Mouse (Mus musculus) neural tube, embryonic 14.5 days (tissue): ENCODE data around the gene Rhof. TPM values are rescaled to one million over a fixed set of nuclear protein-coding genes. Genes with fewer than 3 reads are reported as not detected.
A peak's percentile ranks its signal among the peaks of the same experiment; 100 is the strongest.

Source experiments
- ATAC-seq: fragments of 200-750 bp; cut with Nextera tagmentation; 2 replicates; pipeline ENCODE4 v1.8.0; 2017; ENCODE audit warnings: low read depth, mild to moderate bottlenecking, moderate TSS enrichment, moderate library complexity
- H3K27ac ChIP-seq: fragments of 300-500 bp; sonication (generic); 2 replicates; pipeline ENCODE4 v1.5.1; 2014; ENCODE audit warnings: low read depth, mild to moderate bottlenecking, control low read depth, low read length, moderate library complexity, mixed read lengths
- H3K27me3 ChIP-seq: fragments of 300-500 bp; sonication (generic); 2 replicates; pipeline ENCODE4 v1.6.1; 2014; ENCODE audit warnings: low read length; ENCODE audit not compliant: control insufficient read depth, insufficient read depth
- H3K36me3 ChIP-seq: fragments of 300-500 bp; sonication (generic); 2 replicates; pipeline ENCODE4 v1.6.1; 2014; ENCODE audit warnings: low read length, mixed read lengths; ENCODE audit not compliant: control insufficient read depth, insufficient read depth
- H3K4me1 ChIP-seq: fragments of 300-500 bp; sonication (generic); 2 replicates; pipeline ENCODE4 v1.6.1; 2014; ENCODE audit warnings: low read length; ENCODE audit not compliant: control insufficient read depth, insufficient read depth
- H3K4me2 ChIP-seq: fragments of 300-500 bp; sonication (generic); 2 replicates; pipeline ENCODE4 v1.6.1; 2014; ENCODE audit warnings: mild to moderate bottlenecking, low read depth, low read length, control low read depth
- H3K4me3 ChIP-seq: fragments of 300-500 bp; sonication (generic); 2 replicates; pipeline ENCODE4 v1.5.1; 2014; ENCODE audit warnings: low read depth, low read length, control low read depth, mixed read lengths
- H3K9ac ChIP-seq: fragments of 300-500 bp; sonication (generic); replicated peaks from 2 replicates; pipeline ENCODE4 v1.6.1; 2014; ENCODE audit warnings: low read depth, mild to moderate bottlenecking, control low read depth, low read length, mixed read lengths
- H3K9me3 ChIP-seq: fragments of 300-500 bp; sonication (generic); 2 replicates; pipeline ENCODE4 v1.6.1; 2016; ENCODE audit warnings: low read length; ENCODE audit not compliant: control insufficient read depth
- WGBS: fragments of 180-500 bp; shearing (Covaris S2); extraction: QIAGEN DNeasy Blood & Tissue Kit; methylation state at CpG from one replicate; pipeline ENCODE4 v1.1.7; 2014; 5-methylcytosine and 5-hydroxymethylcytosine counted together
- polyA plus RNA-seq: library from polyadenylated mRNA; unstranded; fragments of >200 nt; fragmentation: Nextera tagmentation; extraction: Ambion mirVana; gene quantifications from 2 replicates; pipeline ENCODE4 v1.2.1, GENCODE M21; 2014

Gene Rhof
- polyA plus RNA-seq, 1 experiment from 2014 or later = 13.1 TPM

DNA sequence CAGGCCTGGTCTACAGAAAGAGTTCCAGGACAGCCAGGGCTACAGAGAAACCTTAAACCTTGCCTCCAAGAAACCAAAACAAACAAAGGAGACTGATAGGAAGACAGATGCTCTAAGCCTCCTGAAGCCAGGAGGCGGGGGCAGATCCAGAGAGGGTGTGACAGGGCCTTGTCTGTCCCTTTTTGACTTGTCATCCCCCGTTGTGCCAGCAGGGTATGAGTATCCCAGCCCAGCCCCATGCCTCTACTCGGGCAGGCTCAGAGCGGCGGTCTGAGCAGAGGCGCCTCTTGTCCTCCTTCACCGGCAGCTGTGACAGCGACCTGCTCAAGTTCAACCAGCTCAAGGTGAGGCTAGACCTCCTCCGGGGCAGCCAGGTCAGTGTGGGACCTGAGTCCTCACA lies 30.4 kb upstream of the Rhof start:
- no peak overlapping the region for H3K4me3 ChIP-seq
- no peaks in the 10 kb centered on the region for H3K27me3 ChIP-seq
- peaks cover 64% of the 10 kb centered on the region for H3K36me3 ChIP-seq
- no peaks in the 10 kb centered on the region for H3K4me1 ChIP-seq
- no peak overlapping the region for H3K9ac ChIP-seq
- no peak for ATAC-seq
- H3K4me2 ChIP-seq = no peak overlapping the region
- H3K27ac ChIP-seq = no peak overlapping the region
- H3K9me3 ChIP-seq = no peaks in the 10 kb centered on the region
- 87% methylated on average over 9 of the region's 9 CpGs for WGBS

DNA sequence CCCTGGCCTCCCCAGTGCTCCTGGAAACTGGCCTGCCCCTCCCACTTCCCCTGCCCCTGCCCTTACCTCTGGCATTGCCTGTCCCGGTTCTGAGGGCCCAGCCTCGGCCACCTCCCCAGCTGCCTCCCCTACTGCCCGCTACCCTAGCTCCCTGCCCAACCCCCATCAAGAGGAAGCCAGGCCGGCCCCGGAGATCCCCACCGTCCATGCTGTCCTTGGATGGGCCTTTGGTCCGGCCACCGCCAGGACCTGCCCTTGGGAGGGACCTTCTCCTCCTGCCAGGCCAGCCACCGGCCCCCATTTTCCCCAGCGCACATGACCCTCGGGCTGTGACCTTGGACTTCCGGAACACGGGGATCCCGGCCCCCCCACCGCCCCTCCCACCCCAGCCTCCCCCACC lies 27.8 kb upstream of the Rhof start:
- ATAC-seq = no peak
- H3K27ac ChIP-seq = no peak overlapping the region
- H3K9ac ChIP-seq = no peak overlapping the region
- peaks cover 66% of the 10 kb centered on the region for H3K36me3 ChIP-seq
- no peaks in the 10 kb centered on the region for H3K27me3 ChIP-seq
- no peak overlapping the region for H3K4me3 ChIP-seq
- no peaks in the 10 kb centered on the region for H3K4me1 ChIP-seq
- no peak overlapping the region for H3K4me2 ChIP-seq
- H3K9me3 ChIP-seq = no peaks in the 10 kb centered on the region
- 88% methylated on average over 8 of the region's 15 CpGs for WGBS

DNA sequence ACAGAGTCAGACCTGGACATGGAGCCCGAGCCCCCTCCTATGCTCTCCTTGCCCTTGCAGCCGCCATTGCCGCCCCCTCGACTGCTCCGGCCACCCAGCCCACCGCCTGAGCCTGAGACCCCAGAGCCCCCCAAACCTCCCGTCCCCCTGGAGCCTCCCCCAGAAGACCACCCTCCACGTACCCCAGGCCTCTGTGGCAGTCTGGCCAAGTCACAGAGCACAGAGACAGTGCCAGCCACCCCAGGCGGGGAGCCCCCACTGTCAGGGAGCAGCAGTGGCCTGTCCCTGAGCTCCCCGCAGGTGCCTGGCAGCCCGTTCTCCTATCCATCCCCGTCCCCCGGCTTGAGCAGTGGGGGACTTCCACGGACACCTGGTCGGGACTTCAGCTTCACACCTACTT lies 27.4 kb upstream of the Rhof start:
- Histone ChIP-seq H3K4me3 (no peak overlapping the region), H3K27me3 (no peaks in the 10 kb centered on the region), H3K4me2 (no peak overlapping the region), H3K9ac (no peak overlapping the region), H3K9me3 (no peaks in the 10 kb centered on the region), H3K4me1 (no peaks in the 10 kb centered on the region), H3K27ac (no peak overlapping the region), H3K36me3 (peaks cover 66% of the 10 kb centered on the region)
- ATAC-seq = no peak
- 96% methylated on average over 15 of the region's 15 CpGs for WGBS

DNA sequence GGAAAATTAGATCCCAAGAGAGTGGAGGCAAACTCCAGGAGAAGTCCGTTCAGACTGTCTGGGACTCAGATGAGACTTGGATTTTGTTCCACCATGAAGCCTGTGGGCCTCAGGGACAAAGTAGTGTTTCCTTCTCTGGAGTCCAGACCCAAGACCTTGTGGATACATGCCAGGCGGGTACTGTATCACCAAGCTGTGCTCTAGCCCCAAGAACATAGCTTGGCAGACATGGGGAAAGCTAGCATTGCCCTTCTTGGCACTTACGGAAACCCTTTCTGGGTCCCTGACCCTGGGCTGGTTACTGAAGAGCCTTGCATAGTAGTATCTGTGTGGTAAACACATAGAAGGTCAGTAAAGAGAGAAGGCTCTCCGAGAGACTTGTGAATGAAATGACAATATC lies 27.0 kb upstream of the Rhof start:
- H3K27me3 ChIP-seq = no peaks in the 10 kb centered on the region
- peaks cover 67% of the 10 kb centered on the region for H3K36me3 ChIP-seq
- WGBS = 94% methylated on average over 4 of the region's 4 CpGs
- no peaks in the 10 kb centered on the region for H3K9me3 ChIP-seq
- no peak for ATAC-seq
- no peak overlapping the region for H3K4me2 ChIP-seq
- H3K4me3 ChIP-seq = no peak overlapping the region
- no peaks in the 10 kb centered on the region for H3K4me1 ChIP-seq
- H3K9ac ChIP-seq = no peak overlapping the region
- no peak overlapping the region for H3K27ac ChIP-seq

DNA sequence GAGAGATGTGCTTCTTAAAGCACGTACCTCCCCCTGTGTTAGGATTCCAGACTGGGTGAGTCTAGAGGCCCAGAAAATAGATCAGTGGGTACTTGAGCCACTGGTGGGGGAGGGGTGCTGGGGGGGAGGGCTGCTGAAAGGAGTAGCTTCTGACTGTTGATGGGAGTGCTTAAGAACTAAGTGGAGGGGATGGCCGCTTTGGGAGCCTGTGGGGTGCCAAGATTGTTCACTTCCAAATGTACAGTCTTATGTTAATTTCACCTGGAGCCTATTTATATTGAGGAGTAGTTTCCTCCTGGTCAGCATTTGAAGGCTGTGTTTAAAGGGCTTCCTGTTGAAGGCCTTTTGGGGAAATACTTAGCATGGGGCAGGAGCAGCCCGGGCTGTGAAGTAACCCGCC lies 25.5 kb upstream of the Rhof start:
- Histone ChIP-seq H3K9me3 (no peaks in the 10 kb centered on the region), H3K4me3 (no peak overlapping the region), H3K4me1 (no peaks in the 10 kb centered on the region), H3K36me3 (peaks cover 61% of the 10 kb centered on the region), H3K27ac (no peak overlapping the region), H3K9ac (no peak overlapping the region), H3K4me2 (no peak overlapping the region), H3K27me3 (no peaks in the 10 kb centered on the region)
- 86% methylated on average over 4 of the region's 4 CpGs for WGBS
- no peak for ATAC-seq

DNA sequence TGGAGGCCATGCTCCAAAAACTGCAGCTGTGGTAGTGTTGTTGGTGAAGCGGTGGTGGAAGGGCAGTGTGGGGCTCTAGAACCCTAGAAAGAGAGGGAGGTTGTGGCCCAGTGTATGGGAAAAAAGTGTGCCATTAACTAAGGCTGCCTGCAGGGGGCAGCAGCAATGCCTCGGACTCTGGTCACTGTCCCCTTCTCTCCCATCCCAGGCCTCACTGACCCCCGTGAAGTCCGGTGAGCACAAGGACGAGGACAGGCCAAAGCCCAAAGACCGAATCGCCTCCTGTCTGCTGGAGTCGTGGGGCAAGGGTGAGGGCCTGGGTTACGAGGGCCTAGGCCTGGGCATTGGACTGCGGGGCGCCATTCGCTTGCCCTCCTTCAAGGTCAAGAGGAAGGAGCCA lies 24.3 kb upstream of the Rhof start:
- Histone ChIP-seq H3K4me3 (no peak overlapping the region), H3K27me3 (no peaks in the 10 kb centered on the region), H3K4me2 (no peak overlapping the region), H3K36me3 (peaks cover 62% of the 10 kb centered on the region), H3K4me1 (no peaks in the 10 kb centered on the region), H3K9ac (no peak overlapping the region), H3K9me3 (no peaks in the 10 kb centered on the region), H3K27ac (no peak overlapping the region)
- ATAC-seq = no peak
- 79% methylated on average over 12 of the region's 12 CpGs for WGBS

DNA sequence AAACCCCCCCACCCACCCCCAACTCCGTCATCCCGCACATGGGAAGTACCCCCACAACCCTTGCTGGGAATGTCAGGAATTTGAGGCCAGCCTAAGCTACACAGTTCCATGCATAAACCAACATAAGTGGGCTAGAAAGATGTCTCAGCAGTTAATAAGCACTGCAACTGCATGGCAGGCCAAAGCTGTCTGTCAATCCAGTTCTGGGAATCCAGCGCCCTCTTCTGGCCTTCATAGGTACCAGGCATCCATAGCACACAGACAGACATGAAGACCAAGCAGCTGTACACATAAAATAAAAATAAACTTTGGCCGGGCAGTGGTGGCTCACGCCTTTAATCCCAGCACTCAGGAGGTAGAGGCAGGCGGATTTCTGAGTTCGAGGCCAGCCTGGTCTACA lies 22.9 kb upstream of the Rhof start:
- ATAC-seq = peak; percentile 59; the same call in 1 of the 2 replicates
- no peak overlapping the region for H3K4me3 ChIP-seq
- WGBS = 67% methylated on average over 7 of the region's 7 CpGs
- no peaks in the 10 kb centered on the region for H3K9me3 ChIP-seq
- peaks cover 10% of the 10 kb centered on the region for H3K4me1 ChIP-seq
- no peak overlapping the region for H3K4me2 ChIP-seq
- H3K27me3 ChIP-seq = no peaks in the 10 kb centered on the region
- peaks cover 56% of the 10 kb centered on the region for H3K36me3 ChIP-seq
- no peak overlapping the region for H3K9ac ChIP-seq
- H3K27ac ChIP-seq = no peak overlapping the region

DNA sequence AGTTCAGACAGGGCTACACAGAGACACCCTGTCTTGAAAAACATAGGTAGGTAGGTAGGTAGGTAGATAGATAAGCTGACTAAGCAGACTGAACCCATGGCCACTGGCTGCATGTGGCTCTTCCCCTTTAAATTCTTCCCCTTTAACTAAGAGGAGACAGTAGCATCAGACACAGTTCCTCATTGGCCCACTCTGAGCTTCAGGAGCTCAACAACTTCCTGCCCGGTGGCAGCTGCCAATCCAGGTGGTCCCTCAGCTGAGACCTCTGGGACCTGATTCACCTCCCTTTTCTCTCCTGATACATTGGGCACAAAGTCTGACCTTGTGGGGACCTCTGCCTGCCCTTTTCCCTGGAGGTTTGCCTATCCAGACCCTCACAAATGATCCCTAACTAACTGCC lies 20.4 kb upstream of the Rhof start:
- ATAC-seq = no peak
- H3K4me3 ChIP-seq = no peak overlapping the region
- H3K36me3 ChIP-seq = peaks cover 51% of the 10 kb centered on the region
- H3K9me3 ChIP-seq = no peaks in the 10 kb centered on the region
- H3K4me1 ChIP-seq = peaks cover 34% of the 10 kb centered on the region
- no peak overlapping the region for H3K27ac ChIP-seq
- H3K4me2 ChIP-seq = no peak overlapping the region
- 77% methylated on average over 1 of the region's 1 CpGs for WGBS
- no peaks in the 10 kb centered on the region for H3K27me3 ChIP-seq
- no peak overlapping the region for H3K9ac ChIP-seq

DNA sequence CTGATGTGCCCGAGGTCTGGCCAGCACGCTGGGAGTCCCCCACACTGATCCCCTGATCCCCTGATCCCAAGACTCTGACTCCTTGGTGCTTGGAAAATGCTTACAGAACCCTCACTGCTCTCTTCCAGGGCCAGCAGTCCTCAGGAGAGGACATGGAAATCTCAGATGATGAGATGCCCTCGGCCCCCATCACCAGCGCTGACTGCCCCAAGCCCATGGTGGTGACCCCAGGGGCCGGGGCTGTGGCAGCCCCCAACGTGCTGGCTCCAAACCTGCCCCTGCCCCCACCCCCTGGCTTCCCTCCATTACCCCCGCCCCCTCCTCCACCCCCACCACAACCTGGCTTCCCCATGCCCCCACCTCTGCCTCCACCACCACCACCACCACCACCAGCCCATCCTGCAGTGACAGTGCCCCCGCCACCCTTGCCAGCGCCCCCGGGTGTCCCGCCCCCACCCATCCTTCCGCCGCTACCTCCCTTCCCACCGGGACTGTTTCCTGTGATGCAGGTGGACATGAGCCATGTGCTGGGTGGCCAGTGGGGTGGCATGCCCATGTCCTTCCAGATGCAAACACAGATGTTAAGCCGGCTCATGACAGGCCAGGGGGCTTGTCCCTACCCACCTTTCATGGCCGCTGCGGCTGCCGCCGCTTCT lies 19.3 kb upstream of the Rhof start:
- no peak overlapping the region for H3K4me2 ChIP-seq
- H3K4me1 ChIP-seq = peaks cover 34% of the 10 kb centered on the region
- no peaks in the 10 kb centered on the region for H3K27me3 ChIP-seq
- no peak overlapping the region for H3K4me3 ChIP-seq
- 92% methylated on average over 19 of the region's 19 CpGs for WGBS
- no peak overlapping the region for H3K9ac ChIP-seq
- ATAC-seq = no peak
- H3K36me3 ChIP-seq = peaks cover 51% of the 10 kb centered on the region
- H3K9me3 ChIP-seq = no peaks in the 10 kb centered on the region
- H3K27ac ChIP-seq = no peak overlapping the region
